Mouse (Mus musculus) layer of hippocampus, postnatal 36 days (tissue): Measurements from ENCODE around the gene Mtx1. TPM values are rescaled to one million over a fixed set of nuclear protein-coding genes. Genes with fewer than 3 reads are reported as not detected.
"Not testable (repeated sequence)": the region's sequence is repeated elsewhere in the genome, so short reads cannot be mapped to it uniquely, and the experiment has no call there.

ENCODE experiments used
- DNase-seq, 2 experiments: peaks; one replicate each; pipeline ENCODE4 v3.0.0; 2022
- total RNA-seq, 2 experiments: library from RNA; stranded (reverse); gene quantifications; 2 replicates each; pipeline ENCODE4 v1.2.3; 2021

Mtx1 gene
- total RNA-seq, 2 experiments from 2014 or later, result 89.5 to 93.8 TPM

- DNase-seq, result peak; percentile 93 to 94
These were observed 43.6 kb downstream of the Mtx1 start, which contains the start of gene Fam189b for GRCm38 (mm10) chr3:89183058-89183958. TSS of gene Fam189b (plus strand) at chr3:89183143.

- DNase-seq, result no peak
These were observed 44.3 kb downstream of the Mtx1 start for GRCm38 (mm10) chr3:89182531-89183057.

GRCm38 (mm10) chr3:89181749-89182500 is 45.0 kb downstream of the Mtx1 start:
- DNase-seq, result no peak

GRCm38 (mm10) chr3:89179056-89179455 is 47.8 kb downstream of the Mtx1 start:
- no peak for DNase-seq

GRCm38 (mm10) chr3:89178107-89178385 is 48.8 kb downstream of the Mtx1 start:
- no peak for DNase-seq

GRCm38 (mm10) chr3:89177242-89178106 is 49.4 kb downstream of the Mtx1 start, which contains the start of gene Scamp3:
TSS of gene Scamp3 (plus strand) at chr3:89177473.
- DNase-seq, result peak; percentile 81 to 84

- no peak for DNase-seq
These were observed 50.5 kb downstream of the Mtx1 start for GRCm38 (mm10) chr3:89176421-89176820.

GRCm38 (mm10) chr3:89175544-89175943 is 51.3 kb downstream of the Mtx1 start:
- DNase-seq, result no peak

GRCm38 (mm10) chr3:89174844-89175243 is 52.0 kb downstream of the Mtx1 start:
- DNase-seq, result no peak

GRCm38 (mm10) chr3:89166945-89167344 is 59.9 kb downstream of the Mtx1 start:
- no peak for DNase-seq

GRCm38 (mm10) chr3:89165268-89165870 is 61.5 kb downstream of the Mtx1 start:
- DNase-seq, result no peak

GRCm38 (mm10) chr3:89164506-89165267 is 62.2 kb downstream of the Mtx1 start, which contains the start of gene Clk2:
TSS of gene Clk2 (plus strand) at chr3:89164795.
- peak; percentile 93 for DNase-seq

- no peak for DNase-seq
These were observed 63.1 kb downstream of the Mtx1 start for GRCm38 (mm10) chr3:89163643-89164245.

GRCm38 (mm10) chr3:89163123-89163522 is 63.8 kb downstream of the Mtx1 start:
- no peak for DNase-seq

- no peak for DNase-seq
These were observed 65.1 kb downstream of the Mtx1 start for GRCm38 (mm10) chr3:89161786-89162185.

GRCm38 (mm10) chr3:89161207-89161606 is 65.7 kb downstream of the Mtx1 start:
- DNase-seq, result not testable (repeated sequence)

- peak in 1 of 2 experiments; percentile 38 for DNase-seq
These were observed 67.1 kb downstream of the Mtx1 start, which contains the start of gene Hcn3 for GRCm38 (mm10) chr3:89159616-89160344. TSS of gene Hcn3 (minus strand) at chr3:89160196.

GRCm38 (mm10) chr3:89159211-89159610 is 67.7 kb downstream of the Mtx1 start:
- no peak for DNase-seq
